Mouse (Mus musculus) lung, postnatal 36 days (tissue): ENCODE measurements around the gene Prps1l1.
A peak's percentile ranks its signal among the peaks of the same experiment; 100 is the strongest.

ENCODE experiments used
- DNase-seq: peaks from one replicate; pipeline ENCODE4 v3.0.0; 2022; ENCODE audit warnings: mixed read lengths

Prps1l1 gene

DNA sequence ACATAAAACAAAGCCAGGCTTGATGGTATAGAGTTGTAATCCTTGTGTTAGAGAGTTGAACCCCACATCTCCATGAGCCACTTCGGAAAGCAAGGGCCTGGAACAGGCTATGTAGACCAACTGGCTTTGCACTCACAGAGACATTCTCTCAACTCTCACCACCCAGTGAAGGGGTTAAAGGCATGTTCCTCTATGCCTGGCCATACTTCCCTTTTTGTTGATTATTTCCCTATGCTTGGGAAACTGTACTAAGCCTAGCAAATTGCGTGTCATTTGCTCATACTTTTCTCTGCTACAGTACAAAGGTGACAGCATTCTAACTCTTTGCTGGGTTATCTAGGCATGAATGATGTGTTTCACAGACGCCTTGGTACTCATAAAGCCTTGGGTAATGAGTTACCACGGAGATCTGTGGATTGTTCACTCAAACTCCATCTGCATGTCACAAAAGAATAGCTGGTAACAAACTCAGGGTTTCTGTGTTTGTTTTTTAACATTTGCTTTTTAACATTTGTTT lies 41.4 kb downstream of the Prps1l1 start:
- DNase-seq, result peak; percentile 34

DNA sequence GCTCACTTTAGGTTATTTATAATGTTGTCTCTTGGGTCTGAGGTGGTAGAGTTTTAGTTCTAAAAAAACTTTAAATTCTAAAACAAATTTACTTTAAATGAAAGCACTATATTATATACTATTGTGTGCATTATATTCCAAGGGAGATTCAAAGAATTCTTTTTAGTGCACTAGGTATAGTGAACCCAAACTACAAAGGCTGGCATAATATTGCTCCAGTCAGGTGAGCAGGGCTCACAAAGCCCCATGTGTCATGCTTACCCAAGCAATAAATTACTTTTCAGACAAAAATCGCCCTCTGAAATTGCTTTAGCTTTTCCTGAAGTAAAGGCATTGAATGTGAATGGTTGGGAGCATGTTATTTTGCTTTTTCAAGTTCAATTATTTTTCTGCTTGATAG lies 43.0 kb downstream of the Prps1l1 start:
- DNase-seq, result no peak
